Mouse (Mus musculus): ENCODE measurements at regions not wholly inside any gene's neighbourhood (a gene's known extent, or its start where the extent isn't known, plus 50 kb on each side); places are given as distances from the start of the nearest gene placed in this dataset.
A peak's percentile ranks its signal among the peaks of the same experiment; 100 is the strongest.
"Not testable (repeated sequence)": the region's sequence is repeated elsewhere in the genome, so short reads cannot be mapped to it uniquely, and the experiment has no call there.

DNA sequence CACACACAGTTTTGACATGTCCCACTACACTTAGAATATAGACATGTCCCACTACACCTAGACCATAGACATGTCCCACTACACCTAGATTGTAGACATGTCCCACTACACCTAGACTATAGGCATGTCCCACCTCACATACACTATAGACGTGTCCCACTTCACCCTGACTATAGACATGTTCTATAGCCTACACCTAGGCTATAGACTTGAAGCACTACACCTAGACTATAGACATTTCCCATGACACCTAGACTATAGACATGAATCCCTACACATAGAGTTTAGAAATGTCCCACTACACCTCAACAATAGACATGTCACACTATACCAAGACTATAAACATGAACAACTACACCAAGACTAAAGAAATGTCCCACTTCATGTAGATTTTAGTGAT is 2580.9 kb downstream of the Gm37988 start:
- 93% methylated on average over 1 of the region's 1 CpGs for WGBS
- Histone ChIP-seq H3K27me3 (ENCODE audit: insufficient read depth, poor library complexity, severe bottlenecking) (no peaks in the 10 kb centered on the region), H3K27ac (no peak overlapping the region), H3K9me3 (no peaks in the 10 kb centered on the region), H3K36me3 (no peaks in the 10 kb centered on the region), H3K4me3 (no peak overlapping the region), H3K4me1 (replicated peaks) (no peaks in the 10 kb centered on the region)
- no peak for DNase-seq (ENCODE audit: low spot score)

DNA sequence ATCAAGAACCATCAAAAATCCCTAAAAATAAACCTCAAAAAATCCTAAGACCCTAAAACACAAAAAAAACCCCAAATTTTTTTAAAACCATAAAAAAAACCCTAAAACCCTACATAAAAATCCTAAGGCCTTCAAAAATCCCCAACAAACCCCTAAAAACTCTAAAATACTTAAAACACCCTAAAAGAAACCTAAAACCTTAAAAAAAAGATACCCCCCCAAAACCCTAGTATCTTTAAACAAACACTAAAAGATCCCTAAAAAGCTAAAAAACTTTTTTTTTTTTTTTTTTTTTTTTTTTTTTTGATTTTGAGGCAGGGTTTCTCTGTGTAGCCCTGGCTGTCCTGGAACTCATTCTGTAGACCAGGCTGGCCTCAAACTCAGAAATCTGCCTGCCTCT is 2585.8 kb downstream of the Gm37988 start:
- Histone ChIP-seq H3K9me3 (no peaks in the 10 kb centered on the region), H3K27me3 (ENCODE audit: insufficient read depth, poor library complexity, severe bottlenecking) (no peaks in the 10 kb centered on the region), H3K36me3 (no peaks in the 10 kb centered on the region), H3K4me1 (replicated peaks) (no peaks in the 10 kb centered on the region), H3K4me3 (no peak overlapping the region), H3K27ac (no peak overlapping the region)
- DNase-seq (ENCODE audit: low spot score): no peak

DNA sequence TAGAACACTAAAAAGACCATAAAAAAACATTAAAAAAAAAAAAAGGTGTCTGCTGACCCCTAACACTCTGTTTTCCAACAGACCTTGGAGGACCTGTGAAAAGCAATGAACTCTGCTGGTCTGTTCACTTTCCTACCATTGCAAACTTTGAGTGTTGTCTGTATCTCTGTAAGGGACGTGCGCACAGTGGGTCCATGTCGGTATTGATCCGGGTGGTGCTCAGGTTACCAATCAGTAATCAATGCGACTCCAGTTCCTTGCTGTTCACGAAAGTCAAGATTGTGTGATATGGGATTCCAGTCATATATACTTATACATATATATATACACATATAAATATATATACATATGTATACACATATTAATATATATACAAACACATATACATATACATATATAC is 2586.5 kb downstream of the Gm37988 start:
- Histone ChIP-seq H3K4me1 (replicated peaks) (no peaks in the 10 kb centered on the region), H3K4me3 (no peak overlapping the region), H3K9me3 (no peaks in the 10 kb centered on the region), H3K36me3 (no peaks in the 10 kb centered on the region), H3K27ac (no peak overlapping the region), H3K27me3 (ENCODE audit: insufficient read depth, poor library complexity, severe bottlenecking) (no peaks in the 10 kb centered on the region)
- 95% methylated on average over 6 of the region's 6 CpGs for WGBS
- peak; percentile 12 for DNase-seq (ENCODE audit: low spot score)

DNA sequence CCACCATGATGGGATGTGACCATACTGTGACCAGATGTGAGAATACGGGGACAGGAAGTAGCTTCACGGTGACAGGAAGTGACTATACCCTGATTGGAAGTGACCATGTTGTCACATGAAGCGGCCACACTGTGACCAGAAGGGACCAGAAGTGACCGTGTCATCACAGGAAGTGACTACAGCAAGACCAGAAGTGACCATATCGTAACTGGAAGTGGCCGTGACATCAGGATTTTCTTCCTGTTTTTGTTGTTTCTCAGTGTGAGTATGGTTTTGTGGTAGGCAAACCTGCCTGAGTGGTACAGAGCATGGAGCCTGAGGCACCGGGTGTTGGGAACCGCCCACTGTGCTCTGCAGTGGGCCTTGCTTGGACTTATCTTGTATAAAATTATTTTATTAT is 2587.8 kb downstream of the Gm37988 start:
- Histone ChIP-seq H3K27ac (no peak overlapping the region), H3K27me3 (ENCODE audit: insufficient read depth, poor library complexity, severe bottlenecking) (no peaks in the 10 kb centered on the region), H3K4me3 (no peak overlapping the region), H3K36me3 (no peaks in the 10 kb centered on the region), H3K9me3 (no peaks in the 10 kb centered on the region), H3K4me1 (replicated peaks) (no peaks in the 10 kb centered on the region)
- DNase-seq (ENCODE audit: low spot score): peak; percentile 24
- 96% methylated on average over 8 of the region's 8 CpGs for WGBS

DNA sequence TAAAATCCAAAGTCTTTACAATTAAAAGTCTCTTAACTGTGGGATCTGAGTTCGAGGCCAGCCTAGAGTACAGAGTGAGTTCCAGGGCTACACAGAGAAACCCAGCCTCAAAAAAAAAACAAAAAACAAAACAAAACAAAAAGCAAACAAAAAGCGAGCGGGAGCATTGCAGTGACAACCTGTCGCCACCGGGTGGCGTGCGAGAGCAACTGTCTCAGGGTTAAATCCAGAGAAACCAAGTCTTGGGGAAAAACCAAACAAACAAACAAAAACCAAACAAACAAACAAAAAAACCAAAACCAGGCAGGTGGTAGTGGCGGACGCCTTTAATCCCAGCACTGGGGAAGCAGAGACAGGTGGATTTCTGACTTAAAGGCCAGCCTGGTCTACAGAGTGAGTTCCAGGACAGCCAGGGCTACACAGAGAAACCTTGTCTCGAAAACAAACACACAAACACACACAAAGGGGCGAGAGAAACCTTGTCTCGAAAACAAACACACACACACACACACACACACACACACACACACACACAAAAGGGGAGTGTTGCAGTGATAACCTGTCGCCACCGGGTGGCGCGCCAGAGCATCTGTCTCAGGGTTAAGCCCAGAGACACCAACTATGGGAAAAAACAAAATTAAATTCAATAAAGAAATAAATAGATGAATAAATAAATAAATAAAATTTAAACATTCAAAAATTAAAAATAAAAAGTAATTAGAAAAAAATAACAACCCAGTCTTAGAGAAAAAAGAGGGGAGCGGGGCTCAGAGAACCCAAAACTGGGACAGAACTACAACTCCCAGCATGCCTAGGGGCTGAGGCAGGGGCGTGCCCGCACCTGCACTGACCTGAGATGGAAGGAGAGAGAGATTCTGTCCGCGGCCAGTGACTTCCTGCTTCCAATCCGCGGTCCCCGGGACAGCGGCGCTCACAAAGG is 2589.4 kb downstream of the Gm37988 start:
- peak; percentile 68 for DNase-seq (ENCODE audit: low spot score)
- Histone ChIP-seq H3K9me3 (no peaks in the 10 kb centered on the region), H3K4me3 (peak overlapping the region; percentile 70), H3K27me3 (ENCODE audit: insufficient read depth, poor library complexity, severe bottlenecking) (no peaks in the 10 kb centered on the region), H3K4me1 (replicated peaks) (no peaks in the 10 kb centered on the region), H3K36me3 (no peaks in the 10 kb centered on the region), H3K27ac (peak overlapping the region; percentile 92)
- WGBS: 15% methylated on average over 26 of the region's 26 CpGs

DNA sequence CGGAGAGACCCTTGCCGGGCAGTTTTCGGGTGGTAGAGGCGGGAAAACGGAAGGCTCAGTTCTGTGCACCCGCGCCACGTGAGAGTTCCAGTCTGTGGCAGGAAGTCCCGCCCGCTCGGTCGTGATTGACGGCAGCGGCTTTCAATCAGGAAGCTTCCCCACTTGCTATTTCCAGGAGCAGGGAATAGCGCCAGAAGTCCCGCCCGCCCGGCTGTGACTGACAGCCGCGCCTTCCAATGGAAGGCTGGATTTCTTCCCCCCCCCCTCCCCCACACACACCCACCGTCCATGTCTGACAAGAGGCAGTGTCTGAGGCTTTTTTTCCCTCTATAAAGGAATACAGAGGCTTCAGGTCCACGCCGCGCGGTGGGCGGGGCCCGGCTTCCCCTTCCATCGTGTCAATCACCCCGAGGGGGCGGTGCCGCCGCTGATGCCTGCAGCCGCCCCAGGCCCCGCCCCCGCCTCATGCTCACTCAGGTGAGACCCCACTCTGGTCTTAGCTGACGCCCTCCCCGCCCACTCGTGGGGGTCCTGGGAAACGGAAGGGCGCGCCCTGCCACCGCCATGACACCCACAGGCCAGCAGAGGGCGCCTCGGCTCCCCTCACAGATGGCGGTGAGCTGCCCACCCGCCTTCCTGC is 2590.2 kb downstream of the Gm37988 start:
- DNase-seq (ENCODE audit: low spot score): peak; percentile 99
- Histone ChIP-seq H3K4me1 (replicated peaks) (no peaks in the 10 kb centered on the region), H3K27me3 (ENCODE audit: insufficient read depth, poor library complexity, severe bottlenecking) (no peaks in the 10 kb centered on the region), H3K27ac (peak overlapping the region; percentile 92), H3K9me3 (no peaks in the 10 kb centered on the region), H3K4me3 (peak overlapping the region; percentile 70), H3K36me3 (no peaks in the 10 kb centered on the region)
- under 1% methylated on average over 46 of the region's 46 CpGs for WGBS

DNA sequence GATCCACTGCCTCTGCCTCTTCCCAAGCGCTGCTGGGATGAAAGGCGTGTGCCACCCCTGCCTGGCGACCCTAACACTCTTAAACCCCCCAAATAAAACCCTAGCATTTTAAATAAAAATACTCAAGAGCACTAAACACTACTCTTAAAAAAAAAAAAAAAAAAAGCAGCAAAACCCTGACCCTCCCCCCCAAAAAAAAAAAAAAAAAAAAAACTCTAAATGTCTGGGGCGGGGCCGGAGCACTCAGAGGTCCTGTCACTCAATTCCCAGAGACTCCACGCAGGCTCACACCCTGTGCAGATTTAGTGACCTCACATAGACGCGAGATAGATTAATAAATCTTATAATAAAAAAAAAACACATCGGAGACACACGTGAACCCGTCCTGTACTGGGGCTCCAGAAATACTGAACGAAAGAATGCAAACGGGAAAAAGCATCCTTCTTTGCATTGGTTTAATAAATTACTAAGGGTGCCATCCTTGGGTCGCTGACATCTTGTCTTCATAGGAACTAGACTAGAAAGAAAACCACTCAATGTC is 2591.1 kb downstream of the Gm37988 start:
- Histone ChIP-seq H3K4me3 (peak overlapping the region; percentile 70), H3K36me3 (no peaks in the 10 kb centered on the region), H3K4me1 (replicated peaks) (no peaks in the 10 kb centered on the region), H3K27me3 (ENCODE audit: insufficient read depth, poor library complexity, severe bottlenecking) (no peaks in the 10 kb centered on the region), H3K27ac (peak overlapping the region; percentile 92), H3K9me3 (no peaks in the 10 kb centered on the region)
- 59% methylated on average over 14 of the region's 14 CpGs for WGBS
- no peak for DNase-seq (ENCODE audit: low spot score)

DNA sequence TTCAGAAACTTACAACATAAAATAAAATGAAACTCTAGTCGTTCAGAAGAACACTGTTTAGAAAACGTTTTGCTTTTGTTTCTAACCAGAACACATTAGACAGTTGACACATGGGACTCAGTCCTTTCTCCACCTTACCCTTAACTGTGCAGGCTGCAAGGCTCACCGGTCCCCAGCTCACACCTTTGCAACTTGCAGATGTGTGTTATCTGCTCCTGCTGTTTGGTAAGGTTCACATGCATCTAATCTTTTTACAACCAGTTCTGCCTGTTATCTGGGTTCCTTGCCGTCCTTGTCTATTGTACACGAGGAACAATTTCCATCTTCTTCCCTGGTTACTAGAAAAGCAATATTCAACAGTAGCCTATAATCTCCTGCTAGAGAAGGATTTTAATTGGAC is 2598.0 kb downstream of the Gm37988 start:
- not testable (repeated sequence) for DNase-seq (ENCODE audit: low spot score); H3K4me3 ChIP-seq; H3K9me3 ChIP-seq; H3K27me3 ChIP-seq (ENCODE audit: insufficient read depth, poor library complexity, severe bottlenecking); H3K36me3 ChIP-seq; H3K27ac ChIP-seq; H3K4me1 ChIP-seq (replicated peaks)
- WGBS: 83% methylated on average over 5 of the region's 5 CpGs

DNA sequence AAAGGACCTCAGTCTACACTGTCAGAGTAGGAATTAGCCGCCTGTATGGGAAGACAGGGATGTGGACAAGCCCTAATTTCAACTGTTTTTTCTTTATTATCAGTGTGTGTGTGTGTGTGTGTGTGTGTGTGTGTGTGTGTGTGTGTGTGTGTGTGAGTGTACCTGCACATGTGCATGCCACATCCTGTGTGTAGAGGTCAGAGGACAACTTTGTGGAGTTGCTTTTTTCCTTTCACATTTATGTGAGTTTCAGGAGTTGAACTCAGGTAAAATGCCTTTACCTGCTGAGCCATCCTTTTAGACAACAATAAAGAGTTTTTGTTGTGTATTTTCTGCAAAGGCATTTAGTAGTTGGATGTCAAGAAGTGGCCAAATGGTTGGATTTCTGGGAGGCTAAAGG is 2606.8 kb downstream of the Gm37988 start:
- Histone ChIP-seq H3K4me1 (replicated peaks) (no peaks in the 10 kb centered on the region), H3K27me3 (ENCODE audit: insufficient read depth, poor library complexity, severe bottlenecking) (no peaks in the 10 kb centered on the region), H3K36me3 (no peaks in the 10 kb centered on the region), H3K27ac (no peak overlapping the region), H3K4me3 (no peak overlapping the region), H3K9me3 (no peaks in the 10 kb centered on the region)
- DNase-seq (ENCODE audit: low spot score): no peak
- 80% methylated on average over 1 of the region's 1 CpGs for WGBS

DNA sequence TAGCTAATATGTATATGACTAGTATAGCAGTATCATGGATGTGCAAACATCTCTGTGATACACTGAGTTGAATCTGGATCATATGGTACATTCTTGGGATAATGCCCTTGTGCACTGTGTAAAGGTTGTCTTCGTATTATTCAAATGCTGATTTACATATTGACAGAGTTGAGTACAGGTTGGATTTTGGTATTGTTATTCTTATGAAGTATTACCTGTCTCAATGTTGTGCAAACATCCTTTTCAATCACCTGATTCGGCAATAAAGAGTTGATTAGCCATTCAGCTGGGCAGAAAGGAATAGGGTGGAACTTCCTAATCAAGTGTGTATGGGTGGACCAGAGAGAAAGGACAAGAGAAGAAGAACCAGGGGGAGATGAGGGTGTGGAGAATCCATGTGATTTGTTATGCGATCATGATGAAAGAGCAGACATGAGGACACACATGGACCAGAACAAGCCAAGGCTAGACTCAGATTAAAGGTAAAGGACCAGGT is 2644.0 kb downstream of the Gm37988 start:
- H3K4me3 ChIP-seq: no peak overlapping the region
- H3K9me3 ChIP-seq: no peaks in the 10 kb centered on the region
- WGBS: 89% methylated on average over 3 of the region's 3 CpGs

DNA sequence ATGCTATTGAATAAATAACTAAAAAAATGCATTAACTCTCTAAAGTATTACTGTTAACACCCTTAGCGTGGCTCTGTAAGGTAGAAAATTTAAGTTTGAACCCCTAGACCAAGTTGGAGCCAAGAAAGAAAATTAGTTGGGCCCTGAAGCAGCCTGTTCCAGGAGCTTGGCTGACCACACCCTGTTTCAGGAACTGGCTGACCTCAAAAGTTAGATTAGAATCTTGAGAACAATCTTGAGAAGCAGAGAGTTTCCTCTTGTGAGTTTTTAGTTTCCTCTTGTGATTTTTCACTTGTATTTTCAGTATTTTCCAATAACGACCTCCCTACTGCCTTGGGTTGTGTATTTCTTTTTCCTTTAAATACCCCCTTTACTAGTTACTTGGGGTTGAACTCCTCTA is 2647.2 kb downstream of the Gm37988 start:
- DNase-seq (ENCODE audit: low spot score): no peak
- H3K4me1 ChIP-seq (replicated peaks): no peaks in the 10 kb centered on the region
- no peaks in the 10 kb centered on the region for H3K36me3 ChIP-seq
- no peak overlapping the region for H3K27ac ChIP-seq
- 76% methylated on average over 2 of the region's 2 CpGs for WGBS
- no peaks in the 10 kb centered on the region for H3K27me3 ChIP-seq (ENCODE audit: insufficient read depth, poor library complexity, severe bottlenecking)
- H3K9me3 ChIP-seq: no peaks in the 10 kb centered on the region
- no peak overlapping the region for H3K4me3 ChIP-seq

More for the DNA sequence above, 2644.0 kb downstream of the Gm37988 start:
- DNase-seq (ENCODE audit: low spot score): no peak
- H3K4me1 ChIP-seq (replicated peaks): no peaks in the 10 kb centered on the region
- no peaks in the 10 kb centered on the region for H3K27me3 ChIP-seq (ENCODE audit: insufficient read depth, poor library complexity, severe bottlenecking)
- no peaks in the 10 kb centered on the region for H3K36me3 ChIP-seq
- H3K27ac ChIP-seq: no peak overlapping the region

DNA sequence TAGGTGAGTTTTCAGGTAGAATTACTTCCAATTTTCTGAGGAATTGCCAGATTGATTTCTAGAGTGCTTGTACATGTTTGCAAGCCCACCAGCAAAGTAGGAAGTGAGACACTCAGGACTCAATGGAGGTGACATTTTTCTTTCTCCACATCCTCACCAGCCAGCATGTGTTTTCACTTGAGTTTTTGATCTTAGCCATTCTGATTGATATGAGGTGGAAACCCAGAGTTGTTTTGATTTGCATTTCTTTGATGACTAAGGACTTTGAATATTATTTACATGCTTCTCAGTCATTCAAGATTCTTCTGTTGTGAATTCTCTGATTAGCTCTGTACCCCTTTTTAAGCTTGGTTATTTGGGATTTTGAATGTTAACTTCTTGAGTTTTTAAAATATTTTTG is 2650.2 kb downstream of the Gm37988 start:
- DNase-seq (ENCODE audit: low spot score): no peak
- Histone ChIP-seq H3K4me1 (replicated peaks) (no peaks in the 10 kb centered on the region), H3K27me3 (ENCODE audit: insufficient read depth, poor library complexity, severe bottlenecking) (no peaks in the 10 kb centered on the region), H3K4me3 (no peak overlapping the region), H3K9me3 (no peaks in the 10 kb centered on the region), H3K27ac (no peak overlapping the region), H3K36me3 (no peaks in the 10 kb centered on the region)

DNA sequence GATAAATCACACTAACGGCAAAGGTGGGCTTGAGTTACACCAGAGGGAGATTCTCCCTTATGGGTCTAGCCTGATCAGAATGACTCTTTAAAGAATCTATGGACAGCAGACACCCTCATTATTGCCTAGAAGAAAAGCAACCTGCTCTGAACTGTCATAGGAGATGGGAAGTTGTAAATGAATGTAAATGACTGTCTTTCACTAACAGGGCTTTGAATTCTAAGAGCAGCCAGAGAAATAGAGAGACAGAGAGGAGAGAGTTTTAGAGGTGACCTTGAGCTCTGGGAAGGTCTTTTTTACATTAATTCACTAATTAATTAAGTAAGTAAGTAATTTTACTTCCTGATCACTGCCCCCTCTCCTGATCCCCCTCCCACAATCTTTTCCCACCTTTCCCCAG is 2686.4 kb downstream of the Gm37988 start:
- no peak overlapping the region for H3K4me3 ChIP-seq

More for the DNA sequence above, 2686.4 kb downstream of the Gm37988 start:
- Histone ChIP-seq H3K36me3 (no peaks in the 10 kb centered on the region), H3K4me1 (replicated peaks) (no peaks in the 10 kb centered on the region), H3K9me3 (0 out of 2 replicates have a peak, but pooled peaks cover 5% of the 10 kb centered on the region), H3K27ac (no peak overlapping the region), H3K27me3 (ENCODE audit: insufficient read depth, poor library complexity, severe bottlenecking) (no peaks in the 10 kb centered on the region)
- WGBS: 96% methylated on average over 1 of the region's 1 CpGs
- no peak for DNase-seq (ENCODE audit: low spot score)

Data from hindbrain, embryonic 10.5 days (tissue).